Mouse (Mus musculus): ENCODE measurements at regions not wholly inside any gene's neighbourhood (a gene's known extent, or its start where the extent isn't known, plus 50 kb on each side); places are given as distances from the start of the nearest gene placed in this dataset.

- TF ChIP-seq POLR2A (IDR thresholded peaks at IDR 0.05; ENCODE audit: insufficient read length, low read depth) (no peak), CEBPB (IDR thresholded peaks at IDR 0.05; ENCODE audit: insufficient read depth, poor library complexity, severe bottlenecking) (no peak), POLR2AphosphoS2 (IDR thresholded peaks at IDR 0.05; ENCODE audit: insufficient read length, low read depth) (no peak), MAX (IDR thresholded peaks at IDR 0.05; ENCODE audit: low read depth) (no peak), SRF (IDR thresholded peaks at IDR 0.05; ENCODE audit: control insufficient read depth, insufficient read length, low read depth) (no peak), MYOD1 (IDR thresholded peaks at IDR 0.05; ENCODE audit: control insufficient read depth in 1 of 3, insufficient read length in 2 of 3, low read depth in 2 of 3) (no peak), TCF12 (IDR thresholded peaks at IDR 0.05; ENCODE audit: insufficient read depth, poor library complexity, severe bottlenecking) (no peak)
Measured at GRCm38 (mm10) chr15:52858682-52859081, 1026.0 kb upstream of the Gm7489 start.
